Mouse (Mus musculus) forebrain, embryonic 15.5 days (tissue): ENCODE data around the gene Myo18b. TPM values are rescaled to one million over a fixed set of nuclear protein-coding genes. Genes with fewer than 3 reads are reported as not detected.
A peak's percentile ranks its signal among the peaks of the same experiment; 100 is the strongest.

Experiments
- ATAC-seq: fragments of 200-750 bp; cut with Nextera tagmentation; replicated peaks from 2 replicates; pipeline ENCODE4 v1.8.0; 2017; ENCODE audit warnings: mild to moderate bottlenecking, moderate TSS enrichment, moderate library complexity
- H3K27ac ChIP-seq: fragments of 300-500 bp; sonication (generic); replicated peaks from 2 replicates; pipeline ENCODE4 v1.5.1; 2015; ENCODE audit warnings: mild to moderate bottlenecking, inconsistent platforms
- H3K27me3 ChIP-seq: fragments of 300-500 bp; sonication (generic); 2 replicates; pipeline ENCODE4 v1.6.1; 2015; ENCODE audit warnings: inconsistent platforms
- H3K36me3 ChIP-seq: fragments of 300-500 bp; sonication (generic); 2 replicates; pipeline ENCODE4 v1.6.1; 2015; ENCODE audit warnings: mild to moderate bottlenecking, inconsistent platforms
- H3K4me1 ChIP-seq: fragments of 300-500 bp; sonication (generic); 2 replicates; pipeline ENCODE4 v1.6.1; 2015; ENCODE audit warnings: inconsistent platforms
- H3K4me2 ChIP-seq: fragments of 300-500 bp; sonication (generic); replicated peaks from 2 replicates; pipeline ENCODE4 v1.6.1; 2015; ENCODE audit warnings: mild to moderate bottlenecking, inconsistent platforms
- H3K4me3 ChIP-seq: fragments of 300-500 bp; sonication (generic); 2 replicates; pipeline ENCODE4 v1.5.1; 2015; ENCODE audit warnings: mild to moderate bottlenecking, inconsistent platforms
- H3K9ac ChIP-seq: fragments of 300-500 bp; sonication (generic); replicated peaks from 2 replicates; pipeline ENCODE4 v1.6.1; 2015; ENCODE audit warnings: mild to moderate bottlenecking, inconsistent platforms
- H3K9me3 ChIP-seq: fragments of 300-500 bp; sonication (generic); 2 replicates; pipeline ENCODE4 v1.6.1; 2016; ENCODE audit warnings: inconsistent platforms
- WGBS: fragments of 180-500 bp; shearing (Covaris S2); methylation state at CpG from one replicate; pipeline ENCODE4 v1.1.7; 2015; ENCODE audit warnings: mixed read lengths; 5-methylcytosine and 5-hydroxymethylcytosine counted together
- polyA plus RNA-seq: library from polyadenylated mRNA; unstranded; fragments of >200 nt; fragmentation: Nextera tagmentation; extraction: Ambion mirVana; gene quantifications from 2 replicates; pipeline ENCODE4 v1.2.1, GENCODE M21; 2015

Myo18b gene
- polyA plus RNA-seq, 1 experiment from 2014 or later, result 1.2 TPM

GRCm38 (mm10) chr5:112652036-112652435 is 244.1 kb downstream of the Myo18b start:
- H3K27ac ChIP-seq, result no peak overlapping the region
- H3K27me3 ChIP-seq, result no peaks in the 10 kb centered on the region
- no peak overlapping the region for H3K9ac ChIP-seq
- WGBS, result 71% methylated on average over 4 of the region's 4 CpGs
- no peaks in the 10 kb centered on the region for H3K9me3 ChIP-seq
- no peak overlapping the region for H3K4me3 ChIP-seq
- H3K4me2 ChIP-seq, result no peak overlapping the region
- no peak for ATAC-seq
- H3K4me1 ChIP-seq, result peaks cover 23% of the 10 kb centered on the region
- H3K36me3 ChIP-seq, result no peaks in the 10 kb centered on the region

GRCm38 (mm10) chr5:112649164-112649702 is 246.9 kb downstream of the Myo18b start:
- no peak for ATAC-seq
- H3K9ac ChIP-seq, result no peak overlapping the region
- no peaks in the 10 kb centered on the region for H3K9me3 ChIP-seq
- peak overlapping the region; percentile 43; the same call in 1 of the 2 replicates for H3K27ac ChIP-seq
- no peaks in the 10 kb centered on the region for H3K36me3 ChIP-seq
- WGBS, result 82% methylated on average over 6 of the region's 6 CpGs
- no peak overlapping the region for H3K4me3 ChIP-seq
- H3K4me1 ChIP-seq, result peaks cover 3% of the 10 kb centered on the region
- no peaks in the 10 kb centered on the region for H3K27me3 ChIP-seq
- no peak overlapping the region for H3K4me2 ChIP-seq

- no peaks in the 10 kb centered on the region for H3K9me3 ChIP-seq
- no peaks in the 10 kb centered on the region for H3K27me3 ChIP-seq
- H3K27ac ChIP-seq, result no peak overlapping the region
- H3K9ac ChIP-seq, result no peak overlapping the region
- 56% methylated on average over 2 of the region's 2 CpGs for WGBS
- H3K36me3 ChIP-seq, result no peaks in the 10 kb centered on the region
- no peak overlapping the region for H3K4me3 ChIP-seq
- H3K4me1 ChIP-seq, result peaks cover 9% of the 10 kb centered on the region
- ATAC-seq, result no peak
- H3K4me2 ChIP-seq, result no peak overlapping the region
These were observed 249.3 kb downstream of the Myo18b start for GRCm38 (mm10) chr5:112646871-112647270.

GRCm38 (mm10) chr5:112645535-112645934 is 250.6 kb downstream of the Myo18b start:
- Histone ChIP-seq H3K9ac (no peak overlapping the region), H3K4me2 (no peak overlapping the region), H3K4me3 (no peak overlapping the region), H3K4me1 (peaks cover 15% of the 10 kb centered on the region), H3K27ac (no peak overlapping the region), H3K9me3 (no peaks in the 10 kb centered on the region), H3K36me3 (no peaks in the 10 kb centered on the region), H3K27me3 (no peaks in the 10 kb centered on the region)
- ATAC-seq, result no peak
- 90% methylated on average over 2 of the region's 2 CpGs for WGBS

GRCm38 (mm10) chr5:112643533-112644272 is 252.5 kb downstream of the Myo18b start:
- Histone ChIP-seq H3K9me3 (no peaks in the 10 kb centered on the region), H3K27ac (peak overlapping the region; percentile 34), H3K4me2 (peak overlapping the region; percentile 1), H3K4me3 (no peak overlapping the region), H3K9ac (no peak overlapping the region; the same call in 1 of the 2 replicates), H3K27me3 (no peaks in the 10 kb centered on the region), H3K36me3 (no peaks in the 10 kb centered on the region), H3K4me1 (peaks cover 15% of the 10 kb centered on the region)
- WGBS, result 10% methylated on average over 20 of the region's 20 CpGs
- peak; percentile 74 for ATAC-seq

- WGBS, result 64% methylated on average over 10 of the region's 10 CpGs
- ATAC-seq, result no peak
These were observed 253.4 kb downstream of the Myo18b start for GRCm38 (mm10) chr5:112642731-112643130.

GRCm38 (mm10) chr5:112641770-112642169 is 254.4 kb downstream of the Myo18b start:
- Histone ChIP-seq H3K9me3 (no peaks in the 10 kb centered on the region), H3K36me3 (no peaks in the 10 kb centered on the region), H3K4me2 (no peak overlapping the region), H3K4me3 (no peak overlapping the region), H3K27me3 (no peaks in the 10 kb centered on the region), H3K4me1 (peaks cover 15% of the 10 kb centered on the region), H3K27ac (no peak overlapping the region), H3K9ac (no peak overlapping the region)
- no peak for ATAC-seq

More at GRCm38 (mm10) chr5:112642731-112643130, 253.4 kb downstream of the Myo18b start:
- no peak overlapping the region for H3K27ac ChIP-seq
- no peak overlapping the region for H3K9ac ChIP-seq
- no peaks in the 10 kb centered on the region for H3K9me3 ChIP-seq
- H3K27me3 ChIP-seq, result no peaks in the 10 kb centered on the region
- H3K4me3 ChIP-seq, result no peak overlapping the region
- no peaks in the 10 kb centered on the region for H3K36me3 ChIP-seq
- peaks cover 15% of the 10 kb centered on the region for H3K4me1 ChIP-seq
- no peak overlapping the region for H3K4me2 ChIP-seq

GRCm38 (mm10) chr5:112641131-112641530 is 255.0 kb downstream of the Myo18b start:
- ATAC-seq, result no peak
- Histone ChIP-seq H3K4me3 (no peak overlapping the region), H3K9ac (no peak overlapping the region), H3K27ac (no peak overlapping the region), H3K4me2 (no peak overlapping the region), H3K9me3 (no peaks in the 10 kb centered on the region), H3K36me3 (no peaks in the 10 kb centered on the region), H3K27me3 (no peaks in the 10 kb centered on the region), H3K4me1 (peaks cover 15% of the 10 kb centered on the region)
- WGBS, result 18% methylated on average over 20 of the region's 20 CpGs

- no peak overlapping the region for H3K4me2 ChIP-seq
- no peaks in the 10 kb centered on the region for H3K9me3 ChIP-seq
- H3K27me3 ChIP-seq, result no peaks in the 10 kb centered on the region
- no peaks in the 10 kb centered on the region for H3K36me3 ChIP-seq
- no peak for ATAC-seq
- no peak overlapping the region for H3K9ac ChIP-seq
- H3K4me3 ChIP-seq, result no peak overlapping the region
- no peak overlapping the region for H3K27ac ChIP-seq
- H3K4me1 ChIP-seq, result peaks cover 15% of the 10 kb centered on the region
- WGBS, result 22% methylated on average over 13 of the region's 13 CpGs
These were observed 255.5 kb downstream of the Myo18b start for GRCm38 (mm10) chr5:112640651-112641050.

Other genes with a start within 250 kb of the Myo18b start
- 15.4 and 16.5 TPM in 2 replicates for gene Grk3, start 119.4 kb upstream of the Myo18b start, polyA plus RNA-seq
- gene Crybb2, start 173.8 kb upstream of the Myo18b start, polyA plus RNA-seq, result not detected in 2 replicates
- gene Crybb3, start 185.2 kb upstream of the Myo18b start, polyA plus RNA-seq, result 0.73 and 0.80 TPM in 2 replicates